Mouse (Mus musculus) neural tube, embryonic 14.5 days (tissue): Measurements from ENCODE around the gene Doc2g. TPM values are rescaled to one million over a fixed set of nuclear protein-coding genes. Genes with fewer than 3 reads are reported as not detected.

Experiments used
- polyA plus RNA-seq: library from polyadenylated mRNA; unstranded; fragments of >200 nt; fragmentation: Nextera tagmentation; extraction: Ambion mirVana; gene quantifications from 2 replicates; pipeline ENCODE4 v1.2.1, GENCODE M21; 2014

Doc2g gene
- polyA plus RNA-seq, 1 experiment from 2014 or later = 6.5 TPM

Other genes starting within 250 kb of the Doc2g start
- gene Kmt5b, start 235.9 kb upstream of the Doc2g start, polyA plus RNA-seq = 65.3 and 66.3 TPM in 2 replicates
- 61.2 and 71.1 TPM in 2 replicates for gene Chka, start 151.5 kb upstream of the Doc2g start, polyA plus RNA-seq
- gene Tcirg1, start 96.2 kb upstream of the Doc2g start, polyA plus RNA-seq = 8.6 and 16.7 TPM in 2 replicates
- gene Ndufs8, start 90.5 kb upstream of the Doc2g start, polyA plus RNA-seq = 316 and 358 TPM in 2 replicates
- 2.1 and 3.1 TPM in 2 replicates for gene Aldh3b1, start 73.5 kb upstream of the Doc2g start, polyA plus RNA-seq
- gene Unc93b1, start 68.1 kb upstream of the Doc2g start, polyA plus RNA-seq = 4.6 and 8.9 TPM in 2 replicates
- gene Aldh3b3, start 44.7 kb upstream of the Doc2g start, polyA plus RNA-seq = not detected in 2 replicates
- 0.15 and 0.40 TPM in 2 replicates for gene Aldh3b2, start 31.0 kb upstream of the Doc2g start, polyA plus RNA-seq
- gene Acy3, start 16.7 kb upstream of the Doc2g start, polyA plus RNA-seq = 1.6 and 3.0 TPM in 2 replicates
- not detected in 2 replicates for gene Tbx10, start 10.6 kb upstream of the Doc2g start, polyA plus RNA-seq
- 29.4 and 33.7 TPM in 2 replicates for gene Nudt8, start 2.7 kb upstream of the Doc2g start, polyA plus RNA-seq
- 3.8 and 4.9 TPM in 2 replicates for gene Gm49405, start 2.7 kb upstream of the Doc2g start, polyA plus RNA-seq
- 241 and 262 TPM in 2 replicates for gene Ndufv1, start 9.5 kb downstream of the Doc2g start, polyA plus RNA-seq
- 437 and 484 TPM in 2 replicates for gene Gstp1, start 34.7 kb downstream of the Doc2g start, polyA plus RNA-seq
- 2.4 TPM in 1 of 2 replicates, not detected in the other for gene Gstp2, start 42.7 kb downstream of the Doc2g start, polyA plus RNA-seq
- not detected in 2 replicates for gene Gstp3, start 56.3 kb downstream of the Doc2g start, polyA plus RNA-seq
- not detected in 2 replicates for gene Cabp2, start 78.3 kb downstream of the Doc2g start, polyA plus RNA-seq
- 78.3 and 81.1 TPM in 2 replicates for gene Cdk2ap2, start 93.9 kb downstream of the Doc2g start, polyA plus RNA-seq
- 65.1 and 76.5 TPM in 2 replicates for gene Pitpnm1, start 96.7 kb downstream of the Doc2g start, polyA plus RNA-seq
- 98.8 and 110 TPM in 2 replicates for gene Aip, start 122.5 kb downstream of the Doc2g start, polyA plus RNA-seq
- not detected in 2 replicates for gene Gpr152, start 136.5 kb downstream of the Doc2g start, polyA plus RNA-seq
- 0.13 and 0.31 TPM in 2 replicates for gene Cabp4, start 140.7 kb downstream of the Doc2g start, polyA plus RNA-seq
- gene Coro1b, start 145.3 kb downstream of the Doc2g start, polyA plus RNA-seq = 86.9 and 105 TPM in 2 replicates
- 0.51 and 1.0 TPM in 2 replicates for gene Ptprcap, start 150.3 kb downstream of the Doc2g start, polyA plus RNA-seq
- gene Rps6kb2, start 160.0 kb downstream of the Doc2g start, polyA plus RNA-seq = 40.9 and 45.1 TPM in 2 replicates
- 3.0 and 6.1 TPM in 2 replicates for gene Carns1, start 172.2 kb downstream of the Doc2g start, polyA plus RNA-seq
- 0.79 and 1.1 TPM in 2 replicates for gene Tbc1d10c, start 188.0 kb downstream of the Doc2g start, polyA plus RNA-seq
- gene Ppp1ca, start 188.8 kb downstream of the Doc2g start, polyA plus RNA-seq = 574 and 606 TPM in 2 replicates
- gene Rad9a, start 198.3 kb downstream of the Doc2g start, polyA plus RNA-seq = 23.0 and 23.7 TPM in 2 replicates
- gene Clcf1, start 210.9 kb downstream of the Doc2g start, polyA plus RNA-seq = 0.78 and 1.5 TPM in 2 replicates
- not detected in 2 replicates for gene AC109138.7, start 211.0 kb downstream of the Doc2g start, polyA plus RNA-seq
- gene Pold4, start 228.6 kb downstream of the Doc2g start, polyA plus RNA-seq = 21.1 and 22.6 TPM in 2 replicates